Mouse (Mus musculus) activated CD4-positive, CD25-positive, alpha-beta regulatory T cell (primary cell): ENCODE results near the gene Clec10a. TPM values are rescaled to one million over a fixed set of nuclear protein-coding genes. Genes with fewer than 3 reads are reported as not detected.

ENCODE experiments used
- polyA plus RNA-seq, 2 experiments: library from polyadenylated mRNA; unstranded; fragments of 100-300 nt; shearing (Covaris generic); gene quantifications; one replicate each; pipeline ENCODE4 v1.2.1; 2017

Gene Clec10a
- 1 to 10 TPM in 1 of 2 experiments, not detected in 1; 5.3 TPM for polyA plus RNA-seq

GRCm38 (mm10) chr11:70155897-70156296, at the start of gene Clec10a:
Gene Clec10a, plus strand, starts transcription at chr11:70156197.

GRCm38 (mm10) chr11:70129926-70130379, 26.0 kb upstream of the Clec10a start, which contains the start of gene Mgl2:
Gene Mgl2, plus strand, starts transcription at chr11:70130329.

GRCm38 (mm10) chr11:70212423-70212822, 56.4 kb downstream of the Clec10a start, which contains the start of gene Slc16a11:
Gene Slc16a11, plus strand, starts transcription at chr11:70212752.

Other genes with a start within 250 kb of the Clec10a start
- 100 to 1,000 TPM; 148 to 174 TPM for gene Gps2, start 242.3 kb upstream of the Clec10a start, polyA plus RNA-seq
- gene Eif5a, start 234.2 kb upstream of the Clec10a start, polyA plus RNA-seq = 1,000 to 10,000 TPM; 1,226 to 1,635 TPM
- not detected for gene Ybx2, start 220.4 kb upstream of the Clec10a start, polyA plus RNA-seq
- gene Slc2a4, start 208.0 kb upstream of the Clec10a start, polyA plus RNA-seq = not detected
- under 1 TPM in 1 of 2 experiments, not detected in 1; 0.49 TPM for gene Cldn7, start 191.4 kb upstream of the Clec10a start, polyA plus RNA-seq
- gene Ctdnep1, start 175.0 kb upstream of the Clec10a start, polyA plus RNA-seq = 100 to 1,000 TPM in 1 of 2 experiments, 10 to 100 TPM in 1; 88.2 to 126 TPM
- 100 to 1,000 TPM in 1 of 2 experiments, 10 to 100 TPM in 1; 57.5 to 119 TPM for gene Elp5, start 173.7 kb upstream of the Clec10a start, polyA plus RNA-seq
- 100 to 1,000 TPM; 433 to 450 TPM for gene Gabarap, start 165.1 kb upstream of the Clec10a start, polyA plus RNA-seq
- 10 to 100 TPM; 80.2 to 94.0 TPM for gene Phf23, start 160.4 kb upstream of the Clec10a start, polyA plus RNA-seq
- gene Dvl2, start 155.6 kb upstream of the Clec10a start, polyA plus RNA-seq = 10 to 100 TPM; 14.2 to 22.1 TPM
- gene Acadvl, start 140.8 kb upstream of the Clec10a start, polyA plus RNA-seq = 100 to 1,000 TPM; 104 to 130 TPM
- 1 to 10 TPM; 5.6 to 5.7 TPM for gene Dlg4, start 139.3 kb upstream of the Clec10a start, polyA plus RNA-seq
- not detected for gene Asgr1, start 102.1 kb upstream of the Clec10a start, polyA plus RNA-seq
- not detected for gene Asgr2, start 63.6 kb upstream of the Clec10a start, polyA plus RNA-seq
- under 1 TPM; 0.32 to 0.76 TPM for gene Mgl2, start 25.9 kb upstream of the Clec10a start, polyA plus RNA-seq
- under 1 TPM; 0.21 to 0.60 TPM for gene Slc16a11, start 56.6 kb downstream of the Clec10a start, polyA plus RNA-seq
- gene Slc16a13, start 64.9 kb downstream of the Clec10a start, polyA plus RNA-seq = 1 to 10 TPM; 2.8 to 3.6 TPM
- gene Bcl6b, start 73.6 kb downstream of the Clec10a start, polyA plus RNA-seq = not detected
- 100 to 1,000 TPM; 171 to 200 TPM for gene 0610010K14Rik, start 81.7 kb downstream of the Clec10a start, polyA plus RNA-seq
- 1 to 10 TPM; 5.1 to 5.8 TPM for gene Gm21988, start 83.6 kb downstream of the Clec10a start, polyA plus RNA-seq
- 100 to 1,000 TPM; 279 to 287 TPM for gene Rnasek, start 83.6 kb downstream of the Clec10a start, polyA plus RNA-seq
- not detected for gene Alox12, start 99.2 kb downstream of the Clec10a start, polyA plus RNA-seq
- under 1 TPM in 1 of 2 experiments, not detected in 1; 0.26 TPM for gene Alox12e, start 166.4 kb downstream of the Clec10a start, polyA plus RNA-seq
- 1 to 10 TPM in 1 of 2 experiments, under 1 TPM in 1; 0.67 to 2.4 TPM for gene Alox15, start 195.8 kb downstream of the Clec10a start, polyA plus RNA-seq